Mouse (Mus musculus) neutrophil, adult 5-6 weeks (primary cell): ENCODE data around the gene Cdk6. TPM values are rescaled to one million over a fixed set of nuclear protein-coding genes. Genes with fewer than 3 reads are reported as not detected.
A peak's percentile ranks its signal among the peaks of the same experiment; 100 is the strongest.

ENCODE experiments used
- ATAC-seq: fragments of 151-379, 151-347 bp; 2 replicates; pipeline ENCODE4 v1.8.0; 2017; ENCODE audit warnings: mild to moderate bottlenecking, moderate TSS enrichment; ENCODE audit not compliant: insufficient number of reproducible peaks, poor library complexity, low FRiP score, severe bottlenecking; ENCODE audit errors: extremely low read depth
- total RNA-seq: library from RNA; stranded (forward); fragments of 200-1000 nt; gene quantifications from 2 replicates; pipeline ENCODE4 v1.2.3, GENCODE M21; 2017

Gene Cdk6
- total RNA-seq, 1 experiment from 2014 or later = 11.4 TPM

DNA sequence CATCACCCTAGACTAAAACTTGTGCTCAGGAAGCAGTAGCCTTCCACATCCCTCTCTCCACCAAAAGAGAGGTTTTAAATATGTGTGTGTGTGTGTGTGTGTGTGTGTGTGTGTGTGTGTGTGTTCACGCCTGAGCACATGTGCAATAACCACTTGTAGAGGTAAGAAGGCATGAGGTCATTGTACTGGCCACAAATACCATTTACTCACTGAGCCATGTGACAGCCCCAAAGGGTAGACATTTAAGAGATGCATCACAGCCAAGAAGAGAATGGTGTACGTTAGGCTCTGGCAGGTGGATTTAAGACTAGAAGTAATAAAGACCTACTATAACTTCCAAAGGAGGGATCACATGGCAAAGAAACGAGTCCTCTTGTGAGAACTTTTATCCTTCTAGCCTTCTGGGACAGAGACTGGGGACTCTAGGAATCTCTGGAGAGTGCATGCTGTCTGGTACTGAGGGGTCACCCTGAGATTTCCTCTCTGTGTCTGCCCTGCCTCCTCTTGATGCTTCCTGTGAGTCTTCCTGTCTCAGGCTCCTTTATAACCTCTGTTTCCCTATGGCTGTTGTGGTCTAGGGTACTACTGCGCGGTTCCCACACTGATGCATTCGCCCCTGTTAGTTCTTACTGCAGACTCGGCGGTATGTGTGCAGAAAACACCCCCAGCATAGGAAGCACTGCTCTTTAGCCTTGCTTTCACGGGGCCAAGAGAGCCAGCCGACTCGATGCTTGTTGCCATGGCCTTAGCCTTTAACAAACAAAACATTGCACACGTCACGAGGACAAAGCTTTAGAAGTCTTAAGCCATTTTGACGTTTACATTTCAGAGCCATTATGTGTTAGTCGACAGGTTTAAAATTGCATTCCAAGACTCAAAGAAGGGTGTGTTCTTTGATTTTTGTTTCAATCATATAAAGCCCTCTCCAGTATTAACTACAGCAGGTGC lies 22.0 kb downstream of the Cdk6 start:
- ATAC-seq = no peak

GRCm38 (mm10) chr5:3367045-3367444 lies 25.8 kb downstream of the Cdk6 start:
- ATAC-seq = no peak

DNA sequence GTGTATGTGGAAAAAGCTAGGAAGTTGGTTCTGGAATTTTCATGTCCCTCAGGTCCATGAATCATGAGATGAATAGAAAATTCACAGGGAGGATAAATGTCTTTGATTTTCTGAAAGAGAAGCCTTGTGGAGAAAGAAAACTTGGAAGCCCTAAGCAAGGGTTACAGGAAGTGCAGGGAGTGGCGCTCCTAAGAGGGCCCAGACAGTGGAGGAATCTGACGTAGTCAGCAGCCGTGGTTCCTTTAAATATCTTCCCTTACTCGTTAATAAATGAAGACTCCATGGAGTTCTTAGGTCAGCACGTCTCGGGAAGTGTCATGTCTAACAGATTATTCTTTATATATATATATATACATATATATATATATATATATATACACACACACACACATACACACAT lies 28.0 kb downstream of the Cdk6 start:
- ATAC-seq = no peak

GRCm38 (mm10) chr5:3371212-3371611 lies 29.9 kb downstream of the Cdk6 start:
- no peak for ATAC-seq

DNA sequence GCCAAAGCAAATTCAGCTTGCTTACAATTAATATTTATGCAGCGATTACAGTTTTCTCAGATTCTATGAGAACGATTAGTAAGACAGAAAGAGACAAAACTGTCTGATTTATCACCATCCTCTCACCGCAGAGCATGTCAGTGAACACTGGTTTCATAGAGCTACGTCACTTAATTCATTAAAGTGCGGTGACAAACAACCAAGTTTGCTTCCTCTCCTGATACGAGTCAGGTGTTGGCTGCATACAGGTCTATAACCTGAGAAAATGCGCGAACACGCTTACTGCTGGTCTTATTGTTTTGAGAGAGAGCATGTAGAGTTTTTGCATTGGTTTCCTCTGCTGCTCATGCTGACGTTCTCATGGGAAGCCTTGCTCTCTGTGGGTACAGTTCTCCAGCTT lies 31.9 kb downstream of the Cdk6 start:
- ATAC-seq = no peak

DNA sequence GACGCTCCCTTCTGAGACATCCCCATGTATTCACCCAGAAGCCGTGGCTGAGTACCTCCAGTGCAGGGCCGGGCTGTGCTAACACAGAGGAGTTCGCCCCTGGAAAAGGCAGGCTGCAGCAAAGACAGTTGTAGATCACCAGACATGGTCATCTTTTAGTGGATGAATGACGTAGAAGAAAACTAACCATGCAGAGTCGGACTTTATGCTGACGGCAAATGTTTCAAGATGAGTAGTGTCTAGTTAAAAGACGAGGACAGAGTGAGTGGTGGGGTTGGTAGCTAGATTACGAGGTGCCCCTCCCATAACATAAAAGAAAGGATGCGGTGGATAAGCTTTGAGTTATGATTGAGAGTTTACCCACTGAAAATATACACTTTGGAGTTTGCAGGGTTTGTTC lies 33.5 kb downstream of the Cdk6 start:
- ATAC-seq = no peak

- no peak for ATAC-seq
Observed at GRCm38 (mm10) chr5:3376167-3376566, 34.9 kb downstream of the Cdk6 start.

DNA sequence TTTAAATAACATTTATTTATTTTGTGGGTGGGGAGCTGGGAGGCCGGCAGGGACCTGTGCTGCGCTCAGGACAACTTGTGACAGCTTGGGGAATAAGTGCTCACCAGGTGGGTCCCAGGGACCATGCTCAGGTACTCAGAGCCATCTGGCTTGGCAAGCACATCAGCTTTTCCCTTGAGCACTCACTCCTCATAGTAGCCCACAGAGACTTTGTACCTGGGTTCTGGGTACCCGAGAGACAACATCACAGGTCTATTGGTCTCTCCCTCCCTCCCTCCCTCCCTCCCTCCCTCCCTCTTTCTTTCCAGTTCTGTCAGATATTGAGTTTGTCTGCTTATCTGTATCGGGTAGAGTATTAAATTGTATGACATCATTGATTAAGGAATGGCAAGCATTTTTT lies 38.0 kb downstream of the Cdk6 start:
- ATAC-seq = no peak

- ATAC-seq = no peak
Observed at GRCm38 (mm10) chr5:3380692-3381233, 39.5 kb downstream of the Cdk6 start.

GRCm38 (mm10) chr5:3381795-3382194 lies 40.5 kb downstream of the Cdk6 start:
- no peak for ATAC-seq

- 0 out of 2 replicates have a peak, but pooled peaks have one; percentile 20 for ATAC-seq
Observed at GRCm38 (mm10) chr5:3382343-3383040, 41.2 kb downstream of the Cdk6 start.

- ATAC-seq = peak; percentile 86
Observed at GRCm38 (mm10) chr5:3383547-3383946, 42.3 kb downstream of the Cdk6 start.

- ATAC-seq = no peak
Observed at GRCm38 (mm10) chr5:3385078-3385477, 43.8 kb downstream of the Cdk6 start.

DNA sequence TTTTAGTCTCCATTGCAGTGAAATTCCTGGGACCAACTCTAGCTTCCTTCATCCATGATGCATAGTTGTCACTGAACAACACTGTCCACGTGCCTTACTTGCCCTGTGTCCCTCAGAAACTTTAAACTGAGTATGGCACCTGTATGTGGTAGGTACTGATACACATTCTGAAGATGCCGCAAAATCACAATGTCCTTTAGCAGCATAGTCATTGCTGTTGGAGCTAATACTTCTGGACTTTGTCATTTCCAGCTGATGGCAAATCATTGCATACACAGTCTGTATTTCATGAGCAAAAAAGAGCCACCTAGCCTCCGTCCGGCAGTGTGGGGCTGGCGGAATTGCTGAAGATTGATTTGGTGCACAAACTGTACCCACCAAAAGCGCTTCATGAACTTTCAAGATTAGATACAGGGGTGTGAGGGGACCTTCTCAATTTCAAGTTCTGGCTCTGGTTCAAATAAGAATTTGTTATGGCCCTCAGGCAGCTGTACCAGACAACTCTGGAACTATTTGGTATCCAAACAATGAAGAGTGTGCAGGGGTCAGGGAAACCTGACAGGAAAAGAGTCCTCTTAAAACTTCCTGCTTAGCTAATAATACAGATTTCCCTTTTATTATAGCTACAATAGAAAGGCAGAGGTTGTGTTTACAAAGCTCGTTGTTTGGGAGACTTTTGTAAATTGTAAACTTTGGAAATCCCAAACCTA lies 44.9 kb downstream of the Cdk6 start:
- ATAC-seq = no peak

DNA sequence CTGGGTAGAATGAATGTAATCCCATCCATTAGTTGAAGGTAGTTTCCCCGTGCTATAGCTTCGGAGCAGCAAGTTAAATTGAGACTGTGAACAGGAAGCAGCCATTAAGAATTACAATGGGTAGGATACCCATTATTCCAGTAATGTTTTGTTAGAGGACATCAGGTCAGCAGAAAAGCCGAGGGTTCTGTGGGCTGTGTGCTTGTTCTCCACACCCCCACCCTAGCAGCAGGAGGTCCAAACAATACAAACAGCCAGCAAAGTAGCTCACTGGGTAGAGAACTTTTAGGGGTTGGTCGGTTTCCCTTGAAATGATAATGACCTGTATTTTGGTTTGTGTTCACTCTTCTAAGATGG lies 45.4 kb downstream of the Cdk6 start:
- ATAC-seq = no peak

- peak; percentile 26; the same call in 1 of the 2 replicates for ATAC-seq
Observed at GRCm38 (mm10) chr5:3387138-3387537, 45.9 kb downstream of the Cdk6 start.

GRCm38 (mm10) chr5:3392856-3393255 lies 51.6 kb downstream of the Cdk6 start:
- no peak for ATAC-seq

DNA sequence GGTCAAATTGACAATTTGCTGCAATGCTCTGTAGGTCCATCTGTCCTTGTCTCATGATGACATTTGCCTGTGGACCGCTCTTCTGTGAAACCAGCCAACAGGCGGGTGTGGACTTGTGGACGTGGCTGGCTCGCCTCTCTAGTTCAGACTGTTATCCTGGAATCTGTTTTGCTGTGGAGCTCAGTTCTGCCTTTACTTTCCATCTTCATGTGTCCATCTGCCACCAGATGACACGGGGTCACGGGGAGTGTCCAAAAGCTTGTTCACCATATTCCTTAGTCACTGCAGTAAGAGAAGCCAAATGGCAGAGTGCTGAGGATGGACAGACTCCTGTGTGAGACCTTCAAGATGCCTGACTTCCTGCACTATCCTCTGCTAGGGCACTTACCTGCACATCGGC lies 52.9 kb downstream of the Cdk6 start:
- ATAC-seq = no peak

- ATAC-seq = no peak
Observed at GRCm38 (mm10) chr5:3395020-3395419, 53.7 kb downstream of the Cdk6 start.
